Mouse (Mus musculus): ENCODE measurements at regions not wholly inside any gene's neighbourhood (a gene's known extent, or its start where the extent isn't known, plus 50 kb on each side); places are given as distances from the start of the nearest gene placed in this dataset.
"Not testable (repeated sequence)": the region's sequence is repeated elsewhere in the genome, so short reads cannot be mapped to it uniquely, and the experiment has no call there.

DNA sequence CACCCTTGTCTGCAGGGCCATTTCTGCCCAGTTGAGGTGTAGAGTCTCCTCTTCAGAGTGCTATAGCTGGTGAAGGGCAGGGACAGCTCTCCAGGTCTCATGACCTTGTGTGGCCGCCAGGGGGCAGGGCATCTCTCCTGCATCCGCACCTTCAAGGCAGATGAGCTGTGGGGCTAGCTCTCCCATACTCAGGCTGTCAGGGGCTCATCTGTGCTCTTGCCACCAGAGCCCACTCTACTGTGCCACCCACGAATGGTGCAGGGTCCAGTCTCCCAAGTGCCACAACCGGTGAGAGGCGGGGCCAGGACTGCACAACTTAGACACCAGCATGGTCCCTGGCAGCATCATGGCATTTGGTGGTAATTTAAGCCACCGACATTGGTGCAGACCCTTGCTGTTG lies 111.3 kb downstream of the Syt10 start:
- DNase-seq: peak; percentile 9

DNA sequence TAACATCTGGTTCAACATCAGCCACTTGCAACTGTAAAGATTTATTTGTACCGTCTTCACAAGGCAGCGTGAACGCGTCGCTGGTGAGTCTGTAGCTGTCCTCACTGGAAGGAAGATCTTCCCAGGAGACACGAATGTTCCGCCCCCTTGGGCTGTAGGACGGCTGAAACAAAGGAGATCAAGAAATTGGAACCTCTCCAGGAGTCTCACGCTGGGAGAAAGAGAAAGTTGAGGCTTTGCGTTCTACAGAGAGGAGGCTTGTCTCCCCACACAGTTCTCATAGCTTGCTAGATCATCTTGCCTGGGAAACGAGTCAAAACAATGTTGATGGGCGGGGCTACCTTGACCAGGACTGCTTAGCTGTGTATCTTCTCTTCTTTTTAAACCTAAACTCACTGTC lies 117.3 kb downstream of the Syt10 start:
- DNase-seq: no peak

DNA sequence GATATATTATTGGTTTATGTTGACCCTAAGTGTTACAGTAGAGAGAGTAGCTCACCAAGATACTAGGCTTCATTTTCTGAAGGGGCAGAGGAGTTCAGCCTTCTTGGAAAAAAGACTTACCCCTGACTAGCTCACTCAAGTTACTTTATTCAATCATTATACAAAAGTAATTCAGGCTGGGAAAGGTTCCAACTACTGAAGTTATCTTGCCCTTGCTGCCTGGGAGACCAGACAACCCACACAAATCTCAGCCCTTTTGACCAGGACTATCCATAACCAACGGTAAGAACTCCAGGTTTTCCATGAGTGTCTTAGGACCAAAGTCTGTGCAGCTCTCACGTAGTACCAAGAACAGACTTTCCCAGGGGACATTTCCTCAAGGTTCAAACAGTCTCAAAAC lies 105.5 kb upstream of the Rabl2 start:
- DNase-seq: no peak

DNA sequence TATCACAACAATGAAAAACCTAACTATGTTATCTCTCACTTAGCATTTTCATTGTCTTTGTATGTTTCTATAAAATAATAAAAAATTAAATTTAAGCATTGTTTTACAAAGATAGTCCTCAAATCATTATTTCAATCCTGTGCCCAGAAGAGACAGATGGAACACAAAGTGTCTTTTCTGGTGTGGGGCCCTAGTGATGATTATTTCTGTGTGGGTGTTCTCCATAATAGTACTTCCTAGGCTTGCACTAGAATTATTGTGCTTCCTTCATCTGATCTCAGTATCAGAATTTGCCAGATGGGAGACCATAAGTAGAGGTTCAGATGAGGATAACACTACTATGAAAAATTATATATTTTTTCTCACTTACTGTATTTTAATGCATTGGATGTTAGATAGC lies 84.6 kb upstream of the Rabl2 start:
- peak; percentile 69 for DNase-seq

DNA sequence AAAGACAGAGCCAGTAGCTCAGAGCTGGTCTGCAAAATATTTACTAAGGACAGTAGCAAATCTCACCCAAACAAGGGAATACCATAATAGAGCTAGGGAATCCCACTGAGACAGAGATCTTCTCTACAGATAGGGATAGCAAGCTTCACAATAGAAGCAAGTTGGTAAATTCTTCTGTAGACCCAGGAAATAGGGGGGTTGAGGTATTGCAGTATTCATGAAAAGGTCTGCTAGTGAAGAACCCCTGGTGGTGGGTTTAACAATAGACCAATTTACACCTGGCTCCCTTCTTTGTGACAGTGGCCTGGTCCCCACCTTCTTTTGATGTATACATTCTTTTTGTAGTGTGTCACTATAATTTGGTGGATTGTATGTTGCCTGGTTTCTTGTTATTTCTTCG lies 64.8 kb upstream of the Rabl2 start:
- not testable (repeated sequence) for DNase-seq

Measured in layer of hippocampus, adult 9-11 months (tissue).